Mouse (Mus musculus) olfactory bulb, adult 2 months (tissue): ENCODE results near the gene Dlx3. TPM values are rescaled to one million over a fixed set of nuclear protein-coding genes. Genes with fewer than 3 reads are reported as not detected.

Experiments used
- H3K27ac ChIP-seq: fragments of 200-500 bp; 2 replicates; pipeline ENCODE4 v1.5.1; 2012; ENCODE audit warnings: low read depth, low read length; ENCODE audit not compliant: insufficient read depth
- H3K4me1 ChIP-seq: fragments of 200-500 bp; 2 replicates; pipeline ENCODE4 v1.6.1; 2012; ENCODE audit warnings: low read length; ENCODE audit not compliant: control insufficient read depth, insufficient read depth
- H3K4me3 ChIP-seq: fragments of 200-500 bp; 2 replicates; pipeline ENCODE4 v1.5.1; 2012; ENCODE audit warnings: mild to moderate bottlenecking, low read depth, low read length, moderate library complexity; ENCODE audit not compliant: insufficient read depth
- CTCF ChIP-seq: fragments of 200-500 bp; IDR thresholded peaks from 2 replicates; pipeline ENCODE4 v1.5.1; 2012; ENCODE audit warnings: low read depth, mild to moderate bottlenecking, low read length, moderate library complexity; ENCODE audit not compliant: insufficient read depth
- POLR2A ChIP-seq: fragments of 200-500 bp; IDR thresholded peaks from 2 replicates; pipeline ENCODE4 v1.6.1; 2012; ENCODE audit warnings: mild to moderate bottlenecking, low read depth, low read length, moderate library complexity; ENCODE audit not compliant: insufficient read depth
- WGBS: fragments of 180-500 bp; shearing (Covaris S2); methylation state at CpG from one replicate; pipeline ENCODE4 v1.1.7; 2018; 5-methylcytosine and 5-hydroxymethylcytosine counted together
- polyA plus RNA-seq: library from polyadenylated mRNA; stranded (reverse); fragments of >200 nt; gene quantifications from 2 replicates; pipeline ENCODE4 v1.2.4, GENCODE M21; 2012; ENCODE audit warnings: low replicate concordance; ENCODE audit not compliant: missing spikeins, insufficient read depth, insufficient read length

Gene Dlx3
- polyA plus RNA-seq, 1 experiment: not detected

DNA sequence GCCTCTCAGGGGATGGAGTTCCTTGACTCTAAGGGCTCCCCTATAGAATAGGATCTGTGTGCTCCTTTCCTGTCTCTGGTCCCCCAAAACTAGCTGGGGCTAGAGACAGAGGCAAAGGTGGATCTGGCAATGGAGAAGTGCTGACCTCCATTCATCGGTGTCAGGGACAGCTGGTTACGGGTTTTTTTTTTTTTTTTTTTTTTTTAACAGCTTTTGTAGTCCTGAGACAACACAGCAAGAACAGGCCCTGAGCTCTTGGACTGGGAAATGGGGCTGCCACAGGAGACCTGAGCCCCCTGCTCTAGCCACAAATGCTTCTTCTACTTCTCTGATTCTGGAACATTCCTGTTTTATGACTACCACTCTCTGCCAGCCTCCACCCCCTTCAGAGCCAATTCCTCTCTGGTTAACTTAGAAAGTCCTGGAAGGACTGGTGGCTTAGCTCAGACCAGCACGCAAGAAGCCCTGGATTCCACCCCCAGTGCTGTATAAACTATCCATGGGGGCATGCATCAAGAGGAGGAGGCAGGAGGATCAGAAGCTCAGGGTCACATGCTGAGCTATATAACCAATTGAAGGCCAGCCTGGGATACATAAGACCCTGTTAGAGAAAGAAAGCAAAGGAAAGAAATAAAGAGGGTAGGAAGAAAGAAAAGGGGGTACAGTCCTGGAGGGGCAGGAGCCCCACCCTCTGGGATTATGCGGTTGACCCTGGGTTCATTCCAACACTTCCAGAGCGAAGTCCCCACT is 21.4 kb upstream of the Dlx3 start:
- 85% methylated on average over 5 of the region's 5 CpGs for WGBS
- Histone ChIP-seq H3K4me3 (no peak overlapping the region), H3K4me1 (no peaks in the 10 kb centered on the region; the same call in 1 of the 2 replicates), H3K27ac (no peak overlapping the region)
- TF ChIP-seq POLR2A (no peak), CTCF (no peak)

DNA sequence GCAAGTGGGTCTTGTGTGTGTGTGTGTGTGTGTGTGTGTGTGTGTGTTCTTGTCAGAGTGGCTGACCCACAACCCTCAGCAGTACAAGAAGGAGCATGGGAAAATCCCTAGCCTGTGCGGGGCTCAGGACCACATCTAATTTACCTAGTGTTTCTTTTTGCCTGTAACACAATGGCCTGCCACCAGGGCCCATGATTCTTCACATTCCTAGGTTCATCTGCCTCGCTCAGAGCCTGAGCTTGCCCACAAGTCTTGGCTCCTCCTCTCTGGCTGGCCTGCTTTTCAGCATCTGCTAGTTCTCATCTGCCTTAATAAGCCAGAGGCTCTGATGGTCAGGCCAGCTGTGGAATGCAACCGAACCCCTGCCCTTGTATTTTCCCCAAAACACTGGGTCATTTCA is 19.5 kb upstream of the Dlx3 start:
- Histone ChIP-seq H3K27ac (no peak overlapping the region), H3K4me3 (no peak overlapping the region), H3K4me1 (no peaks in the 10 kb centered on the region; the same call in 1 of the 2 replicates)
- no peak for TF ChIP-seq CTCF
- TF ChIP-seq POLR2A: no peak
- WGBS: 79% methylated on average over 3 of the region's 3 CpGs

DNA sequence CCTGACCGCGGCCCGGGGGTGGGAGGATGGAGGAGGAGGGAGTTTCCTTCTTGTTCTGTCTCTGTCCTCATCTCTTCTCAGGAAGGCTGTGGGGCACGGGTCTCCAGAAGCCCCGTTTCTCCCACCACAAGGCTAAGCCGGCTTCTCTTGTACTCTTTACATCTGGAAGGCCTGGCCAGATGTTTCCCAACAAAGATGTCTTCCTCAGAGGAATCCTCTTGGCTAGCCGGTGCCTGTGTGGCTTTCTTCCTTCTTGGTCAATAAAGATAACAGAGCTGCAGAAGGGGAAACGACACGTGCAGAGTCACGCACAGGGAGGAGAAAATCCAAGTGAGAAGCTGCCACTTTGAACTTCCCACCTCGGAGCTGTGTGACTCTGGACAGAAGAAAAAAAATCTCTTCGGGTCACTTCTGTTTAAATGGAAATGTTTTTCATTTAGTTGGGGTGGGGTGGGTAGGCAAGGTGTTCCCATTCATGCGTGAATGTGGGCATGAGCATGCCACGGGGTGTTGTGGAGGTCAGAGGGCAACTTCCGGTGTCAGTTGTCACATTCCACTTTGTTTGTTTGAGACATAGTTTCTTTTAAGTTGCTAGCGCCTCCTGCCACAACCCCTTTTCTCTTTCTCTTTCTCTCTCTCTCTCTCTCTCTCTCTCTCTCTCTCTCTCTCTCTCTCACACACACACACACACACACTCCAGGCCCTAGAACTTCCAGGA is 18.7 kb upstream of the Dlx3 start:
- no peak overlapping the region for H3K4me3 ChIP-seq
- no peaks in the 10 kb centered on the region; the same call in 1 of the 2 replicates for H3K4me1 ChIP-seq
- TF ChIP-seq CTCF (no peak), POLR2A (no peak)
- H3K27ac ChIP-seq: no peak overlapping the region
- WGBS: 70% methylated on average over 16 of the region's 16 CpGs

DNA sequence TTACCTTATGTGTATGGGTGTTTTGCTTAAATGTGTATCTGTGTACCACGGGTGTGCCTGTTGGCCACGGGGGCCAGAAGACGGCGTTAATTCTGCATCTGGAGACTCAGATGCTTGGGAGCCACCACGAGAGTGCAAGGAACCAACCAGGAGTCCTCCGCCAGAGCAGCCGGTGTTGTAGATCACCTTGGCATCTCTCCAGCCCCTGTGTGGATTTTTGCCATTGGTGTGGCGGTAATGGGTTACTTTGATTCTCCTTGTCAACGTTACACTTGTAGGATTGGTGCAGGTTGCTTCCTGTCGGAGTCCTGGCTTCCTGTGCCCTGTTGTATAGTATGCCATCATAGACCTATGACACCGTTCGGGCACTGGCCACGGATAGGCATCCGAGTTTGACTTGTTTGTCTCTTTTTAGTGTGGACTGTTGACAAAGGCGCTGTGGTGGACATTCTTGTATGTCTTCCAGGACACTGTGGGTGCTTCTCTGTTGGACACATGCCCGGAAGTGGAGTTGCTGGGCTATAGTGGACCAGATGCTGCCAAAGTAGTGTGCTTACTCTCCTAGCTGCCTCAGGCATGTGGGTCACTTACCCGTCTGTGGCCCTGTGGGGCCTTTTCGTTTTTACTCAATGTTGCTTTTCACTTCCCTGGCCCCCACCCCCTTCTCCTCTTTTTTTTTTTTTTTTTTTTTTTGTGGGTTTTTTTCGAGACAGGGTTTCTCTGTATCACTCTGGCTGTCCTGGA is 17.6 kb upstream of the Dlx3 start:
- 80% methylated on average over 19 of the region's 19 CpGs for WGBS
- H3K27ac ChIP-seq: no peak overlapping the region
- peaks cover 4% of the 10 kb centered on the region for H3K4me1 ChIP-seq
- TF ChIP-seq CTCF (no peak), POLR2A (no peak)
- H3K4me3 ChIP-seq: no peak overlapping the region

DNA sequence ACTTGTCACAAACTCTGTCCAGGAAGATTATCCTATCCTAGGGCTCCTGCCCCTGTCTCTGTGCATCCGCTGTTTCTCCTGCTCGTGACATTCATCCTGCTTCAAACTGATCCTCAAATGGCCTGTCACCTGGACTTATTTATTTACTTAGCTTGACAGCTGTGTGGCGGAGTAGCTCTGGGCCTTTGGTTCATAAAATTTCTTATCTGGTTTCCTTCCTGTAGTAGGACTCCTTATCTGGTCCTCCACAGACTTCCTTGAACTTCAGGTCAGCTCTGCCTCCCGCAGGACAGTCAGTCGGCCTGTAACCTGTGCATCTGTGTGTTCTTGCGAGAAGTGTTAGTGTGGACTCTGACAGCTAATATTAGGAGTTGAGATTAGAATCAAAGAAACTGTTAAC is 15.7 kb upstream of the Dlx3 start:
- Histone ChIP-seq H3K27ac (no peak overlapping the region), H3K4me1 (peaks cover 4% of the 10 kb centered on the region), H3K4me3 (no peak overlapping the region)
- no peak for TF ChIP-seq POLR2A
- TF ChIP-seq CTCF: no peak
- WGBS: 89% methylated on average over 6 of the region's 6 CpGs

DNA sequence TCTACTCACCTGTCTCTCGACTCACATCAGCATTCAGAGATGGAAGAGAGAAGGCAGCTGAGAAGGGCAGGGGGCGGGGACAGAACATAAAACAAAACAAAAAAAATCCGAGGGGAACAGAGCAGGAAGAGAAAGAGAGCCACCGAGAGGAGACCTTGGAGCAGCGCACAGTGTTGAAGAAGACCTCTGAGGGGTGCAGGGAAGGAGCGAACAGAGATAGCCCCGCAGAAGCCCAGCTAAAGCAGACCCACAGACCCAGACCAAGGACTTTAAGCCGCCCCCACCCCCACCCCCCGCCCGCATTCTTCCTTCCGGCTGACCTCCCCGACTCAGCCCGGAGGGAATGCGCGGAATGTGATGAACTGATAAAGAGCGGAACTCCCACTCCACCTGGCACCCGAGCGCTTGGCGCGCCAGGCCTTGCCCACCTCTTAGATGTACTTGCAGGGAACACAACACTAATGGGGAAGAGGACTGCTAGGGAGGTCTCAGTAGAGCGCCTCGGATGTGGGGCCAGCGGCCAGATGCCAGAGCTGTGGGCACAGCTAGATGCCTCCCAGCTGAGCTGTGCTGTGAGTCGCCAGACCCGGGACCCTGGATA is 14.5 kb upstream of the Dlx3 start:
- peaks cover 4% of the 10 kb centered on the region for H3K4me1 ChIP-seq
- 9% methylated on average over 25 of the region's 25 CpGs for WGBS
- no peak overlapping the region for H3K4me3 ChIP-seq

DNA sequence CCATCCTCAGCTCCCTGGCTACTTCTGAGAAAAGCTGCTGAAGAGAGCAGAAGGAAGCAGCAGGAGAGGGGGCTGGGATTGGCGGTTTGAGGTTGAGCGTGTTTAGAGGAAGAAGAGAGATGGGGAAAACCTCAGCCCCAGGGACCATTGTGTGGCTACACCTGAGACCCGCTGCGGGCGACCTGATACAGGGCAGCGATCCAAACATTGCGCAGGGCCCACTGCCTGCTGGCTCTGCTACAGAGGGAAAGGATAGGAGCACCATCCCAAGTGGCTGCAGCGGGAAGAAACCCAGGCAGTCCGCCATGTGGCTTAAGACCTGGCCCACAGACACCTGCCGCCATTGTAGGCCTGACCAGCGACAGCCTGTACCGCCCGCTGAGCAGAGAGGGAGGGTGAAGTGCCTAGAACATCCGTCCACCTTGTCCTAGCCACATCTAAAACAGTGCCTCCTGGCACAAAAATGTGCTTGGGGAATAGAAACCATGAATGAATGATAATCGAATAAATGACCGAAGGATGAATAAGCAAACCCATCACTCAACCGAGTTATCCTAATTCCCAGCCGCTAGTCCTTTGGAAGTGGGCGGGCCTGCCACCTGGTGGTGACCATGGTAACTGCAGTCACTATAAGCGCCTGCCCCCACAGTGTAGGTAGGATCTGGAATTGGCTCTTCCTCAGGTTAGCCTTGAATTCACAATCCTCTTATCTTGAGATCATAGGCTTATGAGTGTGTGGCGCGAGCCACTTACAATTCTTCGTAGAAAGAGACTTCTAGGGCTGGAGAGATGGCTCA is 13.3 kb upstream of the Dlx3 start:
- Histone ChIP-seq H3K27ac (no peak overlapping the region), H3K4me1 (peaks cover 4% of the 10 kb centered on the region), H3K4me3 (no peak overlapping the region)
- WGBS: 37% methylated on average over 23 of the region's 23 CpGs
- TF ChIP-seq POLR2A: no peak
- TF ChIP-seq CTCF: peak; percentile 75

More for the DNA sequence above, 14.5 kb upstream of the Dlx3 start:
- TF ChIP-seq POLR2A (no peak), CTCF (no peak)
- no peak overlapping the region for H3K27ac ChIP-seq

DNA sequence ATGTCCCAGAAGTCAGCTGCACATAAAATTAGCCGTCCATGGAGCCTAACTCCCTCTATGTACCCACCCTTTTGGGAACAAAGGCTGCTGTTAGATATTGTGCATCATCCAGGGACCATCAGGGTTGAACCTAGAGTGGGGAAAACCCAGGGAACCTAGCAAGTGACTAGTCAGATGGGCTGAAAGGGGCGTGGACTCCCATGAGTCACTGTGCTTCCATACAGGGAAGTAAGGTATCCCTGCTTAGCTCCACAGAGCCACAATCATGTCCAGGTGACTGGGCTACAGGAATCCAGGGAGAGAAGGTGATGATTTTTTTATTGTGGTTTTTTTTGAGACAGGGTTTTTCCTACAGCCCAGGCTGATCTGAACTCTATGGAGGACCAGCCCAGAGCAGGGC is 10.9 kb upstream of the Dlx3 start:
- TF ChIP-seq CTCF: no peak
- no peak for TF ChIP-seq POLR2A
- no peak overlapping the region for H3K27ac ChIP-seq
- WGBS: 80% methylated on average over 2 of the region's 2 CpGs
- no peak overlapping the region for H3K4me3 ChIP-seq
- peaks cover 4% of the 10 kb centered on the region for H3K4me1 ChIP-seq
